Mouse (Mus musculus) gastrocnemius, postnatal 4 days (tissue): ENCODE results near the gene Omt2b. TPM values are rescaled to one million over a fixed set of nuclear protein-coding genes. Genes with fewer than 3 reads are reported as not detected.
"Not testable (repeated sequence)": the region's sequence is repeated elsewhere in the genome, so short reads cannot be mapped to it uniquely, and the experiment has no call there.

Experiments
- DNase-seq, 2 experiments: peaks; one replicate each; pipeline ENCODE4 v3.0.0; 2021 to 2022; ENCODE audit warnings: low spot score in 2 of 2, mixed read lengths in 2 of 2
- long read RNA-seq, 2 experiments: library from polyadenylated mRNA; stranded (forward); transcript quantifications; one replicate each; pipeline ENCODE4 v2.0.0; 2021
- total RNA-seq, 2 experiments: library from RNA; stranded (reverse); gene quantifications; 2 replicates each; pipeline ENCODE4 v1.2.3; 2021

Gene Omt2b
- not detected for total RNA-seq
- long read RNA-seq, experiment 1: 0 reads
- long read RNA-seq, experiment 2: 0 reads

- not testable (repeated sequence) for DNase-seq
These were observed at the start of gene Omt2b for GRCm38 (mm10) chr9:78327289-78327688. Gene Omt2b (plus strand): TSS chr9:78327589.

- not testable (repeated sequence) for DNase-seq
These were observed 45.2 kb upstream of the Omt2b start for GRCm38 (mm10) chr9:78282002-78282711.

GRCm38 (mm10) chr9:78289063-78289462 lies 38.3 kb upstream of the Omt2b start:
- DNase-seq: not testable (repeated sequence)

GRCm38 (mm10) chr9:78289723-78290122 lies 37.7 kb upstream of the Omt2b start, which contains the start of gene Gm10639:
Gene Gm10639 (plus strand): TSS chr9:78289923.
- DNase-seq: not testable (repeated sequence)

GRCm38 (mm10) chr9:78292462-78292861 lies 34.9 kb upstream of the Omt2b start:
- DNase-seq: not testable (repeated sequence)

- not testable (repeated sequence) for DNase-seq
These were observed 33.7 kb upstream of the Omt2b start for GRCm38 (mm10) chr9:78293683-78294082.

- DNase-seq: not testable (repeated sequence)
These were observed 32.6 kb upstream of the Omt2b start for GRCm38 (mm10) chr9:78294781-78295180.

- peak in 1 of 2 experiments; percentile 11 for DNase-seq
These were observed 31.3 kb upstream of the Omt2b start for GRCm38 (mm10) chr9:78296089-78296488.

- DNase-seq: no peak
These were observed 29.2 kb upstream of the Omt2b start for GRCm38 (mm10) chr9:78298232-78298631.

- not testable (repeated sequence) for DNase-seq
These were observed 28.2 kb upstream of the Omt2b start for GRCm38 (mm10) chr9:78299143-78299542.

- not testable (repeated sequence) for DNase-seq
These were observed 19.3 kb upstream of the Omt2b start for GRCm38 (mm10) chr9:78308122-78308521.

- no peak for DNase-seq
These were observed 12.7 kb upstream of the Omt2b start, which contains the start of gene Omt2a for GRCm38 (mm10) chr9:78314696-78315095. Gene Omt2a (minus strand): TSS chr9:78314796.

GRCm38 (mm10) chr9:78319499-78319898 lies 7.9 kb upstream of the Omt2b start:
- no peak for DNase-seq

GRCm38 (mm10) chr9:78337050-78337449 lies 9.7 kb downstream of the Omt2b start:
- not testable (repeated sequence) for DNase-seq

- peak in 1 of 2 experiments; percentile 18 for DNase-seq
These were observed 12.9 kb downstream of the Omt2b start for GRCm38 (mm10) chr9:78340324-78340723.

- DNase-seq: not testable (repeated sequence)
These were observed 15.1 kb downstream of the Omt2b start for GRCm38 (mm10) chr9:78342494-78342893.

- not testable (repeated sequence) for DNase-seq
These were observed 15.7 kb downstream of the Omt2b start for GRCm38 (mm10) chr9:78343055-78343454.

GRCm38 (mm10) chr9:78345235-78345634 lies 17.8 kb downstream of the Omt2b start:
- not testable (repeated sequence) for DNase-seq

- DNase-seq: no peak
These were observed 19.6 kb downstream of the Omt2b start for GRCm38 (mm10) chr9:78347004-78347403.

GRCm38 (mm10) chr9:78348206-78349004 lies 21.0 kb downstream of the Omt2b start:
- DNase-seq: not testable (repeated sequence)

GRCm38 (mm10) chr9:78349141-78349540 lies 21.8 kb downstream of the Omt2b start:
- DNase-seq: not testable (repeated sequence)

- not testable (repeated sequence) for DNase-seq
These were observed 22.6 kb downstream of the Omt2b start for GRCm38 (mm10) chr9:78350007-78350406.
